Mouse (Mus musculus) duodenum, adult 2 months (tissue): ENCODE data around the gene Gm49336. TPM values are rescaled to one million over a fixed set of nuclear protein-coding genes. Genes with fewer than 3 reads are reported as not detected.

ENCODE experiments used
- polyA plus RNA-seq: library from polyadenylated mRNA; depleted of rRNA; stranded (reverse); fragments of >200 nt; gene quantifications from 2 replicates; pipeline ENCODE4 v1.2.3, GENCODE M21; 2012; ENCODE audit warnings: low replicate concordance; rRNA removed

The Gm49336 gene
- 4.6 and 11.9 TPM in 2 replicates for polyA plus RNA-seq

GRCm38 (mm10) chr14:60251281-60252003 is at the start of gene Gm49336, which contains the start of gene Nupl1:
Gene Gm49336 (minus strand): TSS chr14:60251507.
Gene Nupl1 (minus strand): TSS chr14:60251431.

GRCm38 (mm10) chr14:60264990-60265876 is 13.9 kb upstream of the Gm49336 start, which contains the start of gene Mtmr6:
Gene Mtmr6 (plus strand): TSS chr14:60265228.

GRCm38 (mm10) chr14:60196884-60197283 is 54.4 kb downstream of the Gm49336 start, which contains the start of gene Atp8a2:
Gene Atp8a2 (minus strand): TSS chr14:60197179.

Other genes with a start within 250 kb of the Gm49336 start
- gene Atp8a2, start 54.3 kb downstream of the Gm49336 start, polyA plus RNA-seq = 1.9 and 3.3 TPM in 2 replicates
- not detected in 2 replicates for gene Nupl1, start 76 bp downstream of the Gm49336 start, polyA plus RNA-seq
- 3.8 and 3.9 TPM in 2 replicates for gene Mtmr6, start 13.7 kb upstream of the Gm49336 start, polyA plus RNA-seq
- 0.36 TPM in 1 of 2 replicates, not detected in the other for gene Amer2, start 121.8 kb upstream of the Gm49336 start, polyA plus RNA-seq